Mouse (Mus musculus) MEL (cell line): ENCODE results near the gene Khdrbs2. TPM values are rescaled to one million over a fixed set of nuclear protein-coding genes. Genes with fewer than 3 reads are reported as not detected.

Source experiments
- DNase-seq: peaks from one replicate; pipeline ENCODE4 v3.0.0; 2011; ENCODE audit warnings: low read depth, low spot score
- H3K27ac ChIP-seq: 2 replicates; pipeline ENCODE4 v1.5.1; 2012; ENCODE audit warnings: low read depth, mild to moderate bottlenecking, control low read depth, low read length, moderate library complexity; ENCODE audit not compliant: control insufficient read depth
- H3K27me3 ChIP-seq, 2 experiments: fragments of 150-350 bp in 1 of 2; sonication (generic) in 1 of 2; 2 replicates each; pipeline ENCODE4 v1.6.1; 2012; ENCODE audit warnings: low read length in 2 of 2, mild to moderate bottlenecking in 2 of 2, improper control_type of control experiment in 1 of 2, moderate library complexity in 1 of 2; ENCODE audit not compliant: insufficient read depth in 2 of 2, control insufficient read depth in 1 of 2
- H3K36me3 ChIP-seq, 2 experiments: 2 replicates each; pipeline ENCODE4 v1.6.1; 2012 to 2014; ENCODE audit warnings: low read length in 2 of 2, improper control_type of control experiment in 1 of 2, inconsistent platforms in 1 of 2, mild to moderate bottlenecking in 1 of 2; ENCODE audit not compliant: insufficient read depth in 2 of 2, control insufficient read depth in 1 of 2
- H3K4me1 ChIP-seq, 2 experiments: fragments of 150-350 bp in 1 of 2; sonication (generic) in 1 of 2; 2 replicates each; pipeline ENCODE4 v1.6.1; 2012; ENCODE audit warnings: low read length in 2 of 2, improper control_type of control experiment in 1 of 2, mild to moderate bottlenecking in 1 of 2; ENCODE audit not compliant: insufficient read depth in 2 of 2, control insufficient read depth in 1 of 2
- H3K4me3 ChIP-seq, 2 experiments: fragments of 150-350 bp in 1 of 2; sonication (generic) in 1 of 2; 2 replicates each; pipeline ENCODE4 v1.5.1; 2012; ENCODE audit warnings: low read depth in 2 of 2, low read length in 2 of 2, mild to moderate bottlenecking in 2 of 2, moderate library complexity in 2 of 2, control low read depth in 1 of 2, improper control_type of control experiment in 1 of 2; ENCODE audit not compliant: control insufficient read depth in 1 of 2, insufficient read depth in 1 of 2
- H3K79me2 ChIP-seq: 2 replicates; pipeline ENCODE4 v1.6.1; 2012; ENCODE audit warnings: mild to moderate bottlenecking, low read length, moderate library complexity; ENCODE audit not compliant: control insufficient read depth, poor library complexity, insufficient read depth
- H3K9ac ChIP-seq: 2 replicates; pipeline ENCODE4 v1.6.1; 2012; ENCODE audit warnings: low read depth, mild to moderate bottlenecking, control low read depth, low read length, moderate library complexity; ENCODE audit not compliant: control insufficient read depth, poor library complexity, severe bottlenecking
- H3K9me3 ChIP-seq: fragments of 150-350 bp; sonication (generic); replicated peaks from 2 replicates; pipeline ENCODE4 v1.6.1; 2012; ENCODE audit warnings: mild to moderate bottlenecking, low read length, improper control_type of control experiment, moderate library complexity; ENCODE audit not compliant: insufficient read depth
- CHD1 ChIP-seq: IDR thresholded peaks from 2 replicates; pipeline ENCODE4 v1.6.1; 2012; ENCODE audit warnings: low read depth, mild to moderate bottlenecking, inconsistent platforms, low read length, improper control_type of control experiment
- CHD2 ChIP-seq: IDR thresholded peaks from 2 replicates; pipeline ENCODE4 v1.6.1; 2011; ENCODE audit warnings: low read length, improper control_type of control experiment
- CTCF ChIP-seq, 3 experiments: IDR thresholded peaks in 2 of 3; conservative IDR thresholded peaks in 1 of 3; 2 replicates each; pipeline ENCODE4 v1.5.1; 2011 to 2012; ENCODE audit warnings: low read length in 3 of 3, low read depth in 2 of 3, mild to moderate bottlenecking in 2 of 3, improper control_type of control experiment in 1 of 3, inconsistent platforms in 1 of 3, mixed read lengths in 1 of 3, moderate library complexity in 1 of 3; ENCODE audit not compliant: control insufficient read depth in 1 of 3, insufficient read depth in 1 of 3, poor library complexity in 1 of 3, severe bottlenecking in 1 of 3
- ELF1 ChIP-seq: IDR thresholded peaks from 2 replicates; pipeline ENCODE4 v1.6.1; 2014; ENCODE audit warnings: low read depth, mild to moderate bottlenecking, inconsistent platforms, low read length, improper control_type of control experiment, moderate library complexity
- GABPA ChIP-seq: IDR thresholded peaks from 2 replicates; pipeline ENCODE4 v1.6.1; 2012; ENCODE audit warnings: low read depth, mild to moderate bottlenecking, inconsistent platforms, low read length, improper control_type of control experiment, moderate library complexity
- GATA1 ChIP-seq: IDR thresholded peaks from 2 replicates; pipeline ENCODE4 v1.6.1; 2011; ENCODE audit warnings: low read depth, low read length, improper control_type of control experiment
- MAFK ChIP-seq: IDR thresholded peaks from 2 replicates; pipeline ENCODE4 v1.6.1; 2011; ENCODE audit warnings: low read depth, mild to moderate bottlenecking, low read length, improper control_type of control experiment, borderline replicate concordance
- MEF2A ChIP-seq: IDR thresholded peaks from 2 replicates; pipeline ENCODE4 v1.6.1; 2014; ENCODE audit warnings: low read depth, mild to moderate bottlenecking, inconsistent platforms, low read length, improper control_type of control experiment; ENCODE audit not compliant: poor library complexity, insufficient replicate concordance, severe bottlenecking; ENCODE audit errors: extremely low read depth
- MYB ChIP-seq: IDR thresholded peaks from 2 replicates; pipeline ENCODE4 v1.6.1; 2011; ENCODE audit warnings: mild to moderate bottlenecking, low read depth, low read length, improper control_type of control experiment
- MYC ChIP-seq: IDR thresholded peaks from 2 replicates; pipeline ENCODE4 v1.6.1; 2011; ENCODE audit warnings: low read depth, mild to moderate bottlenecking, low read length, improper control_type of control experiment, moderate library complexity
- NRF1 ChIP-seq: IDR thresholded peaks from 2 replicates; pipeline ENCODE4 v1.6.1; 2014; ENCODE audit warnings: low read depth, mild to moderate bottlenecking, inconsistent platforms, low read length, improper control_type of control experiment, moderate library complexity; ENCODE audit not compliant: poor library complexity, insufficient read depth, severe bottlenecking
- POLR2A ChIP-seq, 2 experiments: IDR thresholded peaks; 2 replicates each; pipeline ENCODE4 v1.6.1; 2011 to 2012; ENCODE audit warnings: low read length in 2 of 2, mild to moderate bottlenecking in 2 of 2, control low read depth in 1 of 2, improper control_type of control experiment in 1 of 2, low read depth in 1 of 2, moderate library complexity in 1 of 2; ENCODE audit not compliant: control insufficient read depth in 1 of 2, insufficient read depth in 1 of 2, poor library complexity in 1 of 2
- POLR2AphosphoS5 ChIP-seq: IDR thresholded peaks from 2 replicates; pipeline ENCODE4 v1.6.1; 2012; ENCODE audit warnings: low read depth, borderline replicate concordance, mild to moderate bottlenecking, inconsistent platforms, low read length, moderate library complexity, mixed read lengths
- RAD21 ChIP-seq: IDR thresholded peaks from 2 replicates; pipeline ENCODE4 v1.6.1; 2011; ENCODE audit warnings: mild to moderate bottlenecking, low read depth, low read length, improper control_type of control experiment
- RCOR1 ChIP-seq: IDR thresholded peaks from 2 replicates; pipeline ENCODE4 v1.6.1; 2012; ENCODE audit warnings: low read depth, mild to moderate bottlenecking, inconsistent platforms, low read length, improper control_type of control experiment
- SIN3A ChIP-seq: IDR thresholded peaks from 2 replicates; pipeline ENCODE4 v1.6.1; 2012; ENCODE audit warnings: low read length, improper control_type of control experiment, inconsistent platforms
- SMC3 ChIP-seq: IDR thresholded peaks from 2 replicates; pipeline ENCODE4 v1.6.1; 2011; ENCODE audit warnings: low read depth, low read length, improper control_type of control experiment
- UBTF ChIP-seq: IDR thresholded peaks from 2 replicates; pipeline ENCODE4 v1.6.1; 2012; ENCODE audit warnings: low read depth, mild to moderate bottlenecking, inconsistent platforms, low read length, improper control_type of control experiment, moderate library complexity, borderline replicate concordance; ENCODE audit not compliant: insufficient read depth
- ZC3H11A ChIP-seq: IDR thresholded peaks from 2 replicates; pipeline ENCODE4 v1.6.1; 2012; ENCODE audit warnings: low read depth, mild to moderate bottlenecking, inconsistent platforms, low read length, improper control_type of control experiment
- ZKSCAN1 ChIP-seq: IDR thresholded peaks from 2 replicates; pipeline ENCODE4 v1.6.1; 2012; ENCODE audit warnings: low read depth, mild to moderate bottlenecking, inconsistent platforms, low read length, improper control_type of control experiment, moderate library complexity
- polyA plus RNA-seq, 2 experiments: library from polyadenylated mRNA; stranded (reverse) in 1 of 2; unstranded in 1 of 2; fragments of >175 nt in 1 of 2; fragments of >200 nt in 1 of 2; gene quantifications; 2 replicates each; pipeline versions ENCODE4 v1.2.1 to v1.2.4; 2012; ENCODE audit warnings: low replicate concordance in 2 of 2, low read depth in 1 of 2; ENCODE audit not compliant: insufficient read length in 2 of 2, insufficient read depth in 1 of 2, missing spikeins in 1 of 2
- total RNA-seq: library from RNA; depleted of rRNA; stranded (reverse); fragments of 300-350 nt; gene quantifications from 2 replicates; pipeline ENCODE4 v1.2.3, GENCODE M21; 2012; rRNA removed

Gene Khdrbs2
- total RNA-seq (not detected in 2 replicates), polyA plus RNA-seq (not detected)

DNA sequence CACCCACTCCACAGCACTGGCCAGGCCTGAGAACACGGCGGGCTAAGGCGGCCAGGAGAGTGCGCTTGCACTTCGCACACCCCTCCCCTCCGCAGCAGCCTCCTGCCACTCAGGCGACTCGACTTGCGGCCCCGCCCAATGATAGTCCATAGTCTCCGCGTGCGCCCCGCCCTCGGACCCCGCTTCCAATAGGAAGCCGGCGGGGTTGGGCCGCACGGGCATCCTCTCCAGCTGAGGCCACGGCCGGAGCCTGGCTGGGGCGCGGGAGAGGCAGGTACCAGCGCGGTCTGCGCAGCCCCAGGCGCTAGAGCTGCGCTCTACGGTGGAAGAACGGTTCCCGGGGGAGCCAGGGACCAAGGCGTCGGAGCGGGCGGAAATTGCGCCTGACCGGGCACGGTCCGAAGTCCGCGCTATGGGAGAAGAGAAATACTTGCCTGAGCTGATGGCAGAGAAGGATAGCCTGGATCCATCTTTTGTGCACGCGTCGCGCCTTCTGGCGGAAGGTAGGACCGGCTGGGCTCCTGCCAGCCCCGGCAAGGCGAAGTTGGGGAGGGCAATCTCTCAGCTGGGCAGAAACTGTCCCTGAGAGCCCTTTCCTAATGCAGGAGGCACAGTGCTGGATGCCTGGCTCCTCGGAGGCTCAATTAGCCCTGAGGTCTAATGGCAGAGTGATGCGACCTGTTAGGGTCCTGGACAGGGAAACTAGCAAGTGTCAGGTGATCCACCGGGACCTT, at the start of gene Khdrbs2:
Khdrbs2 (plus strand) TSS at position 209 of the 734 bp plus-strand sequence.
- no peak for DNase-seq
- H3K79me2 ChIP-seq: no peaks in the 10 kb centered on the region
- H3K9me3 ChIP-seq: no peaks in the 10 kb centered on the region
- H3K4me1 ChIP-seq: no peaks in the 10 kb centered on the region
- no peaks in the 10 kb centered on the region for H3K27me3 ChIP-seq
- no peaks in the 10 kb centered on the region for H3K36me3 ChIP-seq
- no peak within 1 kb of the TSS for H3K4me3 ChIP-seq
- H3K9ac ChIP-seq: no peak within 1 kb of the TSS
- H3K27ac ChIP-seq: no peak within 1 kb of the TSS
- no peak for TF ChIP-seq SIN3A
- TF ChIP-seq NRF1: no peak
- TF ChIP-seq MYB: no peak
- TF ChIP-seq MAFK: no peak
- TF ChIP-seq CHD1: no peak
- no peak for TF ChIP-seq POLR2AphosphoS5
- no peak for TF ChIP-seq POLR2A (IDR thresholded peaks at IDR 0.05; ENCODE audit: control insufficient read depth in 1 of 2, insufficient read depth in 1 of 2, low read depth in 1 of 2, low read length in 2 of 2, poor library complexity in 1 of 2)
- TF ChIP-seq UBTF: no peak
- no peak for TF ChIP-seq ELF1
- TF ChIP-seq MYC: no peak
- TF ChIP-seq GABPA: no peak
- no peak for TF ChIP-seq GATA1
- no peak for TF ChIP-seq RAD21
- no peak for TF ChIP-seq ZKSCAN1
- no peak for TF ChIP-seq MEF2A
- no peak for TF ChIP-seq RCOR1

DNA sequence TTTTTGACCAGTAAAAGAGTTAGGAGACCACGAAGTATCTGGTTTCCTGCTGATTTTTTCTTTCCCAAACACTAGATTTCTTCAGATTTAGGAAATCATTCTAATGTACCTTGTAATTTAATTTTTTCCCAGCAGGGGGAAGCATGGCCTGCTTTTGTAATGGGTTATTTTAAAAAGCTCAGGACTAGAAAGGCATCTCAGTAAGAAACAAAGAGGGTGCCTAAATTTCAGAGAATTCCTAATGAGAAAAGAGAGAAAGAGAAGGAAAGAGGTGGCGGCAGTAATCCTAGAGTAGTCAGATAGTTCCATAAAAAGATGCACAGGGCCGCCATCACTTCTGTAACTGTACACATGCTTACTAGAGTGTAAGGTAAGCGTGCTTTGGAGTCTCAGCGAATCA, 2.1 kb downstream of the Khdrbs2 start:
- Histone ChIP-seq H3K27me3 (no peaks in the 10 kb centered on the region), H3K9me3 (no peaks in the 10 kb centered on the region), H3K36me3 (no peaks in the 10 kb centered on the region), H3K27ac (no peak overlapping the region), H3K9ac (no peak overlapping the region), H3K79me2 (no peaks in the 10 kb centered on the region), H3K4me1 (no peaks in the 10 kb centered on the region), H3K4me3 (no peak overlapping the region)
- no peak for DNase-seq
- TF ChIP-seq CTCF (IDR thresholded peaks at IDR 0.05 in 2 of 3, conservative IDR thresholded peaks at IDR 0.05 in 1 of 3; ENCODE audit: control insufficient read depth in 1 of 3, insufficient read depth in 1 of 3, low read depth in 2 of 3, low read length in 3 of 3, poor library complexity in 1 of 3, severe bottlenecking in 1 of 3) (peak in 1 of 3 experiments; percentile 21; a peak in 1 of 6 replicates), MYC (no peak), ZC3H11A (no peak), ELF1 (no peak), RAD21 (peak; percentile 34), SMC3 (peak; percentile 39), CHD2 (no peak)
